Mouse (Mus musculus) small intestine, adult 2 months (tissue): Measurements from ENCODE around the gene Gm10160.

ENCODE experiments used
- CTCF ChIP-seq: fragments of 200-500 bp; IDR thresholded peaks from 2 replicates; pipeline ENCODE4 v1.5.1; 2012; ENCODE audit warnings: low read depth, mild to moderate bottlenecking, control low read depth, inconsistent platforms, low read length, moderate library complexity, mixed read lengths; ENCODE audit not compliant: insufficient replicate concordance, insufficient read length; ENCODE audit errors: extremely low read depth
- POLR2A ChIP-seq: fragments of 200-500 bp; IDR thresholded peaks from 2 replicates; pipeline ENCODE4 v1.6.1; 2012; ENCODE audit warnings: low read depth, mild to moderate bottlenecking, control low read depth, inconsistent platforms, low read length, moderate library complexity

GRCm38 (mm10) chr7:81849214-81849613 is 6.4 kb downstream of the Gm10160 start:
- TF ChIP-seq CTCF, result no peak
- no peak for TF ChIP-seq POLR2A
